Mouse (Mus musculus) liver, postnatal 0 days (tissue): ENCODE results near the gene Mknk1.

ENCODE experiments used
- CTCF ChIP-seq: sonication (generic); IDR thresholded peaks from 2 replicates; pipeline ENCODE4 v1.5.1; 2016; ENCODE audit warnings: antibody characterized with exemption, low read depth
- EP300 ChIP-seq: IDR thresholded peaks from 2 replicates; pipeline ENCODE4 v1.6.1; 2016; ENCODE audit warnings: antibody characterized with exemption, low read depth, mild to moderate bottlenecking

GRCm38 (mm10) chr4:115848990-115849677, 10.1 kb downstream of the Mknk1 start:
- TF ChIP-seq CTCF (no peak), EP300 (peak; percentile 98)
